Mouse (Mus musculus) right cerebral cortex, adult 18-20 months (tissue): ENCODE results near the gene Eif2b2.
A peak's percentile ranks its signal among the peaks of the same experiment; 100 is the strongest.

Source experiments
- DNase-seq: peaks from one replicate; pipeline ENCODE4 v3.0.0; 2022; ENCODE audit warnings: mixed read lengths

Gene Eif2b2

GRCm38 (mm10) chr12:85219236-85219904, at the start of gene Eif2b2:
TSS of gene Eif2b2 (plus strand) at chr12:85219481.
- peak; percentile 99 for DNase-seq

- DNase-seq, result no peak
These were observed 49.4 kb upstream of the Eif2b2 start for GRCm38 (mm10) chr12:85169877-85170276.

GRCm38 (mm10) chr12:85170284-85170947, 48.9 kb upstream of the Eif2b2 start:
- DNase-seq, result no peak

- no peak for DNase-seq
These were observed 48.4 kb upstream of the Eif2b2 start for GRCm38 (mm10) chr12:85170948-85171307.

- no peak for DNase-seq
These were observed 45.3 kb upstream of the Eif2b2 start for GRCm38 (mm10) chr12:85174016-85174415.

- no peak for DNase-seq
These were observed 44.1 kb upstream of the Eif2b2 start for GRCm38 (mm10) chr12:85175087-85175675.

GRCm38 (mm10) chr12:85175926-85176845, 43.1 kb upstream of the Eif2b2 start:
- no peak for DNase-seq

- no peak for DNase-seq
These were observed 42.3 kb upstream of the Eif2b2 start for GRCm38 (mm10) chr12:85176846-85177523.

GRCm38 (mm10) chr12:85177740-85178239, 41.5 kb upstream of the Eif2b2 start, which contains the start of gene Pgf:
TSS of gene Pgf (minus strand) at chr12:85177790.
- no peak for DNase-seq

GRCm38 (mm10) chr12:85178294-85178693, 41.0 kb upstream of the Eif2b2 start:
- DNase-seq, result no peak

GRCm38 (mm10) chr12:85181475-85182344, 37.6 kb upstream of the Eif2b2 start:
- no peak for DNase-seq

GRCm38 (mm10) chr12:85182345-85182643, 37.0 kb upstream of the Eif2b2 start:
- DNase-seq, result no peak

- DNase-seq, result no peak
These were observed 36.4 kb upstream of the Eif2b2 start for GRCm38 (mm10) chr12:85182898-85183297.

- DNase-seq, result no peak
These were observed 35.2 kb upstream of the Eif2b2 start for GRCm38 (mm10) chr12:85184118-85184517.

- DNase-seq, result no peak
These were observed 33.5 kb upstream of the Eif2b2 start for GRCm38 (mm10) chr12:85185810-85186209.

- no peak for DNase-seq
These were observed 32.9 kb upstream of the Eif2b2 start for GRCm38 (mm10) chr12:85186361-85186760.

- DNase-seq, result no peak
These were observed 29.0 kb upstream of the Eif2b2 start for GRCm38 (mm10) chr12:85190290-85190689.

- DNase-seq, result no peak
These were observed 26.7 kb upstream of the Eif2b2 start for GRCm38 (mm10) chr12:85192461-85193108.

- no peak for DNase-seq
These were observed 26.1 kb upstream of the Eif2b2 start for GRCm38 (mm10) chr12:85193146-85193545.

- DNase-seq, result no peak
These were observed 25.2 kb upstream of the Eif2b2 start for GRCm38 (mm10) chr12:85193923-85194622.
